Mouse (Mus musculus): Measurements from ENCODE around the gene Rnf185.

Gene Rnf185

DNA sequence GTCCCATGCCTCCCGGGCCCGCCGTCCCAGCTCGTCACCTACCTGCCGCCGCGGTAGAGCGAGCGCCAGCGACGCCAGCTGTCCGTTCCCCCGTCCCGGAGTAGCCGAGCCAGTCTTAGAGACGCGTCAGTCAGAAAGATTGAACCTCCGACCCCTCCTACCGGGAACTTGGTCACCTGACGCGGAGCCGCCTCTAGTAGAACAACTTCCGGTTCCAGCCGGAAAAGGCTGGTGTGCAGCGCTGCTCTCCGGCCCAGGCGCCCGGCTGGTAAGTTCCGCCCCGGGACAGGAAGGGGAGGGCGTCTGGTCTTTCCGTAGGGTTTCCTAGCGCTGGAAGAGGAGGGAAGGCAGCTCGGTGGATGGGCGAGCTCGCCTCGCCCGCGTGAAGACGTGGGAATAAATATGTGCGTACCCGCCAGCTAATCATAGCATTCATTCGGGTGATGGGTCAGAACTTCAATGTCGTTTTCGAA lies at the start of gene Rnf185:
Gene Rnf185 (minus strand): TSS at position 197 of the 473 bp plus-strand sequence.
- peak; percentile 92 for DNase-seq (ENCODE audit: low read depth)

DNA sequence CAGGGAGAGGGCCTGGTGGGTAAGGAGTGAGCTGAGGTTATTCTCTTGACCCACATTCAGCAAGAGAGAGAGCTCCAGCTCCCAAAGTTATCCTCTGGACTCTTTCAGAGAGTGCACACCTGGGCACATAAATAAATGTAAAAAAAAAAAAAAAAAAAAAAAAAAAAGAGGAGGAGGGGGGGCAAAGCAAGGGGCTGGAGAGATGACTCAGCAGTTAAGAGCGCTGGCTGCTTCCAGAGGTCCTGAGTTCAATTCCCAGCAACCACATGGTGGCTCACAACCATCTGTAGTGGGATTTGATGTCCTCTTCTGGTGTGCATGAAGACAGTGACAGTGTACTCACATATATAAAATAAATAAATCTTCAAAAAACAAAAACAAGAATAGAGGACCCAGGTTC lies 45.1 kb upstream of the Rnf185 start:
- no peak for DNase-seq (ENCODE audit: low read depth)

DNA sequence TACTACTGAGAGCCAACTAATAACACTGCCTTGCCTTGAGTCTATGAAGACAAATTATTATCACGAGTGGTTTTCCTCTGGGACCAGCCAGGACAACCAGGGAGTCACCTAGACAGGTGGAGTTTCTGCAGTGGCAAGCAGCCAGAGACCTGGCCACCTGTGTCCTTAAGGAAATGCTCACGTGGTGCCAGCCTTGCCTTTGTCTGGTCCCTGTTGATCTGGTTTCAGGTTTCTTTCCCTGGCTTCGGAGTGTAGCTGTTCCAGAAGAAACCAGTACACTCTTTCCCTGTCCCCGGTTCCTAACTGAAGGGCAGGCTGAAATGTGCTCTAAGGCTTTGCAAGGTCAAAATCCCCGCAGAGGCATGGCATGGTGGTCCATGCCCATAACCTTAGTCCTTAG lies 44.6 kb upstream of the Rnf185 start:
- no peak for DNase-seq (ENCODE audit: low read depth)

DNA sequence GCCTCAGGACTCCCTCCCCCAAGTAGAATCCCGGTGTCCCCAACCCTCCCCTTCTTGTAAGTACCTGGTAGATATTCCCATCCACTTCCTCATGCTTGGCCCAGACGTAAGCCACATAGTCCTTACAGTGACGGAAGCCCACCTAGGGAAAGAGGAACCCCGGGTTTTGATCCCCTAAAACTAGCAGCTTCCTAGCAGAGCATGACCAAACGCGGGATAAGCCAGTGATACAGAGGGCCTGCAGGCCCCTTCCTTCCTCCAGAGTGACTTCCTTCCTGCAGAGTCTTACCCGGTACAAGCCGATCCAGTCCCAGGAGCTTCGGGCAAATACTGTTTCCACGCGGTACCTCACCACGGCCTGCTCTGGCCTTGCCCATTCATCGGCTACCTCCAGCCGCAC lies 43.3 kb upstream of the Rnf185 start:
- no peak for DNase-seq (ENCODE audit: low read depth)

DNA sequence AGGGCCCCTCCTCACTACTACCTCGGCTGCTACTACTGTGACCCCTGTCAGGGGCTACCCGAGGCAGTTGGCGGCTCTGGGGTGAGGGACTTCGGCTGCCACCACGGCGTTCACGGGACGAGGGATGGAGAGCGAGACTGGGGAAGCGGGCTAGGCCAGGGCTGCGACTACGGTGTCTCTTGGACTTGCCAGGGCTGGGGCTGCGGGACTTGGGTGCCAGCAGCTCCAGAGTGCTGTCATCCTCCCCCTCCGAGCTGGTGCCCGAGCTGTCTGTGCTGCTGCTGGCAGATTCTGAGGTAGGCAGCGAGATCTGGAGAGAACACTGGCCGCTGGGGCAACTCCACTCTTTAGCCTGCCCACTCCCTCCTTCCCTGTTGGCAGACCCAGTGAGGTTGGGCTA lies 42.7 kb upstream of the Rnf185 start:
- DNase-seq (ENCODE audit: low read depth) = no peak

DNA sequence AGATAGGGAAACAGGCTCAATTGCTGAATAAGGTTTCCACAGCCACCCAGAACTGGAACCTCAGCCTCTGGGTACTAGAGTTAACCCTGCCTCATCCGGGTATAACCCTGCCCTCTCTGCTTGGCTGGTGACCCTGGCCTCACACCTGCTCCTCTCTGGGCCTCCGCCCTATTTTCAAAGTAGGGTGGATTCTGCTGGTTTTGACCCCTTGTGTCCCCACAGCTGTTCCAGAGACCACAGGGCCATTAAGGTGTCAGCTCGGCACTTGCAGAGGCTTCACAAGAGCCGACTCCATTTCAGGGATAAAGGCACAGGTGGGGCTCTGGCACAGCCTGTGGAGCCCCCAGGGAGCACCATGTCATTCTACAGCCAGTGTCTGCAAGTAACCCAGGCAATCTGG lies 40.6 kb upstream of the Rnf185 start:
- no peak for DNase-seq (ENCODE audit: low read depth)

DNA sequence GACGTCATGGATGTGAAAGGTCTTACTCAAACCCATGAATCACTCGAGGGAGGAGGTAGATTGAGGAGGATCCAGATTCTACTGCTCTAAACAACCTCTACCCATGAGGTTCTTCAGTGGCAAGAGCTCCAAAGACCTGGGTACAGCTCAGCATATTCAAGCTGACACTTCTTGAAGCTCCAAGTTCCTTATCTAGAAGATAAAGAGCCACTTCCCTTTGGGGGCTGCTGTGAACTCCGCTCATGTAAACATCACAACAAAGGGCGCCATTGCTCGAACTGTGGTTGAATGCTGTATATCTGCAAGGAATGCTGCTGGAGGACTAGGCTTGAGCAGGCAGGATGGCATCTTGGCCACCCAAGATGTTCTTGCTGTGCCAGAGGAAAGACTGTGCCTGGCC lies 36.9 kb upstream of the Rnf185 start:
- DNase-seq (ENCODE audit: low read depth) = no peak

DNA sequence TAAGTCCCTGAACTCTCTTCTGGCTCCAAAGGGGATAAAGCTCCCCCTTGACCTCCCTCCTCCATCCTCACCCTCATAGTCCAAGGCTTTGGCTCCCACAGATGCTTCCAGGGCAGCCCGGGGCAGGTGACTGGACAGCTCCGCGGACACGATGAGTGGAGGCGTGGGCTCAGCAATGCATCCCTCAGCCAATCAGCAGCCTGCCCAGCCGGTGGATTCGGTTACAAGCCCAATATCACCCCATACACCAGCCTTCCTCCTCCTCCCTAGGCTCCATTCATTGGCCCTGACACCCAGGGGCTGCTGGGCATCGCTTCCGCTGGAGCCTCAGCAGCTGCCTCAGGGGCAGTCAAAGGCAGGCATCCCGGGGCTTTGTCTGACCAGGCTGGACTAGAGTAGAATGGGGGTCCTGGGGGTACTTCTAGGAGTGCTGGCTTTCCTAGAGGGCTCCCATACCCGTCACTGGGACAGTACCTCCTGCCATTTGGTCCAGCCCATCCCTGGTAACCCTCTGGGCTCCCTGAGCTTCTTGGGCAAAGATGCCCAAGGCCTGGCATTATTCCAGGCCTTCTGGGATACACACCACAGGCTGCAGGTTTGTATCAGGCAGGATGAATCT lies 35.9 kb upstream of the Rnf185 start, which contains the start of gene Pla2g3:
Gene Pla2g3 (plus strand): TSS at position 333 of the 619 bp plus-strand sequence.
- DNase-seq (ENCODE audit: low read depth) = no peak

DNA sequence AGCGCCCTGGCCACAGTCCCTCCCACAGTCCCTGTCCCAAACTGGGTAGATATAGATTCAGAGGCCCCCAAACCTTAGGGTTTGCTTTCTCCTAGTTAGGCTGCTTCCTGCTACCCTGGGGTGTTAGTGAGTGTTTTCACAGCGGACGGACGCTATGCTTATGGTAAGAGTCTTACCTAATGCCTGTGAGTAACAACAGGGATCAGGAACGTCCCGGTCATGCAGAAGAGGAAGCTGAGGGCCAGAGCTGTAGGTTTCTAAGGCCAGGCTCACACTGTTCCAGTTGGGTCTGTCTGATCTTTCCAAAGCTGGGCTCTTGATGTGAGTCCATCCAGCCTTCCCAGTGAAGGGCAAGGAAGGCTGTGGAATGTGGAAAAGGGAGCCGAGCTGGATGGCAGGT lies 34.2 kb upstream of the Rnf185 start:
- DNase-seq (ENCODE audit: low read depth) = no peak

DNA sequence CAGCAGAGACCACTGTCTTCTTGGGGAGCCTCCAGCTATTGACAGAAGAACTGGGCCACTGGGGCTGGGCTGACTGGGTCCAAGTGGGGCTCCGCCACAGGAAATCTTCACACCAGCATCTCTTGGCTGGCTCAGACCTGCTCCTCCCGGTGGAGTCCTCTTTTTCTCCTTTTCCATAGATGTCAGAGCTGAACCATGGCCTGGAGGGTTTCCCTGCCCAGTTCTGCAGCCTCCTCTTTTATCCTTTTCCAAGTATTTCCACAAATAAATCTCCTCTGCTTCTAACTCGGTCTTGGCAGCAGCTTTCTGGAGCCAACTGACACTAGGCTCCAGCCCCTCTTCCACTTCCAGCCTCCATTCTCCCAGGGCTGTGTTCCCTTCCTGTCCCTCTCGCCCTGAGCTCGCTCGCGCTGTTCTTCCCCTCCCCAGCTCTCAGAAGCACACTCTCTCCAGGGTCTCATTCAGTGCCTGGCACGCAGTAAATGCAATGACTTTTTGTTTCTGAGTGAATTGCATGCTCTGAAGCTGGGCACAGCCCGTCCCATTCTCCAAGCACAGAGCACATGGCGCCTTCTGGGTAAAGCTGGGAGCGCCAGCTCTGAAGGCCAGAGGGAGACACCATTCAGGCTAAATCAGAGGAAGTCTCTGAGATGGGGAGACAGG lies 31.9 kb upstream of the Rnf185 start:
- DNase-seq (ENCODE audit: low read depth) = no peak

DNA sequence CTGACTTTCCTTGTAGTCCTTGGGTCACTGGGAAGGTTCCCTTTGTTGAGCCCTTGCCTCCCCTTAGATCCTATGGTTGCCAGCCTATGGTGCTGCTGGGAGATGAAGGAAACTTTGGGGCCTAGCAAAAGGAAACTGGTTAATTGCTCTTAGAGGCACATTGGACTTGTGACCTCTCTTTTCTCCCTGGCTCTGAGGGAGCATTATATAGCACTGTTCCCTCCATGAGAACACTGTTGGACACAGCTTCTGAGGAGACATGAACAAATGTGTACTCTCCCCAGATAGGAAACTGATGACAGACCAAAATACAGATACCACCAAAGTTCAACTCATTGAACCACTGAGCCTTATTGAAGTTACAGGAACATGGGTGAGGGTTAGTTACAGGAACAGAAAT lies 23.3 kb upstream of the Rnf185 start:
- no peak for DNase-seq (ENCODE audit: low read depth)

DNA sequence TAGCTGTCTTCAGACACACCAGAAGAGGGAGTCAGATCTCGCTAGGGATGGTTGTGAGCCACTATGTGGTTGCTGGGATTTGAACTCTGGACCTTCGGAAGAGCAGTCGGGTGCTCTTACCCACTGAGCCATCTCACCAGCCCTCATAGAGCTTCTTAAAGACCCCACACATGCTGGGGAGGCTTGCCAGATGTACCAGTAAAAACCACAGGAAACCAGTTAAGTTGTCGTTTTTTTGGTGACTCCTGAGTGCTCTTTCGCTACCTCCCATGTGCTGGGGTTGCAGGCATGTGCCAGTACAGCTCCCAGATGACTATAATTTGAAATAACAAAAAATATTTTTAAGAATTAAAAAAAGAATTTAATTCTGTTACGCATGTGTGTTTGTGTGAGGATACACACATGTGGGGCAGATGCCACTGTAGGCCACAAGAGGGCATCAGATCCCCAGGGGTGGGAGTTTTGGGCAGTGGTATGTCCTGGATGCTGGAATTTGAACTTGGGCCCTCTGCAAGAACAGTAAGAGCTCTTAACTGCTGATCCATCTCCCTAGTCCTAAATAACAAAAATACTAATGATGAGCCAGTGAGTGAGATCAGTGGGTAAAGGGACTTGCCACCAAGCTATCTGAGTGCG lies 22.4 kb upstream of the Rnf185 start:
- no peak for DNase-seq (ENCODE audit: low read depth)

DNA sequence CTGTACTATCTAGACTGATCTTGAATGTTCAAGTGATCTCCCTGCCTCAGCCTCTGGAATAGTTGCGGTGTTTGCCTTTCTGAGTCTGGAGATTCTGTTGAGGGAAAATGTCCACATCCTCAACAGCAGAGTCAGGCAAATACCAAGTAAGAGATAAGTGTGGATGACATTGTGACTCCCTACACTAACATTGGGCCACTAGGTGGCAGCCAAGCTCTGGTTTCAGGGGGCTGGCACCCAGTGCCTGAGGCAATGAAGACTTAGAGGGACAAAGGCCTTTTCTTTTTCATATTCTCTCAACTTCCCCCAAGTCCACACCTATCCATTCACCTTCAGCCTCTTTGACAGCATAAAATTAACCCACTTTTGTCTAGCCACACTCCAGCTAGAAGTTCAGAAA lies 20.3 kb upstream of the Rnf185 start:
- peak; percentile 82 for DNase-seq (ENCODE audit: low read depth)

DNA sequence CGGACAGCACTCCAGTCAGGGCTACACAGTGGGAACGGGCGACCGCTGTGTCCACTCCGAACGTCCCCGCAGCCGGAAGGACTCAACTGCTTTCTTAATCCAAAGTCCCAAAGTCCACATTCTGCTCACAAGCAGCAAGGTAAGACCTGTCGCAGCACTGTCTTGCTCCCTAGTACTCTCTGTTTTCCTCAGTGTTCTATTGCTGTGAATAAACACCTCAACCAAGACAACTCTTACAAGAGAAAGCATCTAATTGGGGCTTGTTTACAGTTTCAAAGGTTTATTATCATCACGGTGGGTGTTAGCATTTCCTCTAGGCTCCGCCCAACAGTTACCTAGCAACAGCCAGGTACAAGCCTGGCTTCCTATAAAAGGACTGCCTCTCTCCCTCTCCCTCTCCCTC lies 19.3 kb upstream of the Rnf185 start:
- no peak for DNase-seq (ENCODE audit: low read depth)

DNA sequence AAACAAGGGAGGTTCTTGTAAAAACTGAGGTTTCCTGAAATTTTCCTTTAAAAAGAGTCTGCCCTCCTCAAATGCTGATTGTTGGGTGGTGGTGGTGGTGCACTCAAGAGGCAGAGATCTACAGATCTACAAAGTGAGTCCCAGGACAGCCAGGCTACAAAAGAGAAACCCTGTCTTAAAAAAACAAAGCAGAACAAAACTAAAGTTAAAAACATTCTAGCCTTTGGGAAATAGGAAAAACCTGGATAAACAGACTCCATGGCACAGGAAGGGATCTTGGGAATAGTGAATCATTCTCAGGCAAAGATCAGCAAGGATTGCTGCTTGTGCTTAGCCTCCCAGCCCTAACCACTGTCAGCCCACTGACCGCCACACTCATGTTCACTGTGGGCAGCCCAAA lies 10.7 kb upstream of the Rnf185 start:
- no peak for DNase-seq (ENCODE audit: low read depth)

DNA sequence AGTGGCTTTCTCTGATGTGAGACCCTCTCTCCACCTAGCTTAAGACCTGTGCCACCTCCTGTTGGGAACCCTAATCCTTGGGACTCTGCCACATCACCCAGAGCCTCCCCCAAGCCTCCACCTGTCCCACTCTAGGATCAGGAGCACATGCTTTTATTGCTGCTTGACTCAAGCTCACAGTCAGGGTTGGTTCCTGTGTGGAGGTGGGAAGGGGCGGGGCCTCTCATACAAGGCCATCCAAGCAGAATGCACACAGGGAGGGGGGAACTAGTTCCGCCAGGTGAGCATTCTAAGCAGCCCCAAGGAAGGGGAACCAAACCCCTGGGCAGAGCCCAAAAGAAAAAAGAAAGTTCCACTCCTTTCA lies 6.9 kb upstream of the Rnf185 start:
- no peak for DNase-seq (ENCODE audit: low read depth)

DNA sequence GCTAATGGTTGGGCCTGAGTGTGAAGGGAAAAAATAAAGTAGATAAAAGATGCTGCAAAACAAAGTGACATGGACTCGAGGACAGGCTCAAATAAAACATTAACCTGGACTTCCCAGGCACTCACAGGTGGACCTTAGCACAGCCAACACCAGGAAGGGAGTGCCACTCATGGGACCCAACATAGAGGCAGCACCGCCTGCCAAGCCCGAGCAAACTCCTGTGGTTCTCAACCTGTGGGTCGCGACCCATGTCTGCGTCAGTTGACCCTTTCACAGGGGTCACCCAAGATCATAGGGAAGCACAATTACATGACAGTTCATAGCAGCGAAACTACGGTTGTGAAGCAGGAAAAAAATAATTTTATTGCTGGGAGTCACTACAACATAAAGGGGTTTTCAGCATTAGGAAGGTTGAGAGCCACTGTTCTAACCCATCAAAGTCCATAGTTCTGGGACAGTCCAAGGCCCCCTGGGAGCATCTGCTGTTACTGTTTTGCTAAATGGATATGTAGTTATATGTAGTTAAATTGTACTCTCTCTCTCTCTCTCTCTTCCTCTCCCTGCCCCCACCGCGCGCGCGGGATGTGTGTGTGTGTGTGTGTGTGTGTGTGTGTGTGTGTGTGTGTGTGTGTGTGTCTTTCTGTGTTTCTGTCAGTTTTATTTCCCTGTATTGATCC lies 6.4 kb upstream of the Rnf185 start:
- no peak for DNase-seq (ENCODE audit: low read depth)

DNA sequence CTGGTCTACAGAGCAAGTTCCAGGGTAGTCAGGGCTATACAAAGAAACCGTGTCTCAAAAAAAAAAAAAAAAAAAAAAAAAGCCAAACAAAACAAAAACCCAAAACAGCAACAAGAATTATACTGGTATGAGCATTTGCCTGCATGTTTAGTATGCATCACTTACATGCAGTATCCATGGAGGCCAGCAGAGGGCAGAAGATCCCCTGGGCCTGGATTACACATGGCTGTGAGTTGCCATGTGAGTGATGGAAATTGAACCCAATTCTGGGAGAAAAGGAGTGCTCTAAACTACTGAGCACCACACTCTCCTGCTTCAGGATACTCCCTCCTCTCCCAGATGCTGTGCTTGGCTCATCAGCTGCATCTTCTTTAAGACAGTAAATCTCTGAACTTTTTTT lies 4.2 kb upstream of the Rnf185 start:
- DNase-seq (ENCODE audit: low read depth) = peak; percentile 57

DNA sequence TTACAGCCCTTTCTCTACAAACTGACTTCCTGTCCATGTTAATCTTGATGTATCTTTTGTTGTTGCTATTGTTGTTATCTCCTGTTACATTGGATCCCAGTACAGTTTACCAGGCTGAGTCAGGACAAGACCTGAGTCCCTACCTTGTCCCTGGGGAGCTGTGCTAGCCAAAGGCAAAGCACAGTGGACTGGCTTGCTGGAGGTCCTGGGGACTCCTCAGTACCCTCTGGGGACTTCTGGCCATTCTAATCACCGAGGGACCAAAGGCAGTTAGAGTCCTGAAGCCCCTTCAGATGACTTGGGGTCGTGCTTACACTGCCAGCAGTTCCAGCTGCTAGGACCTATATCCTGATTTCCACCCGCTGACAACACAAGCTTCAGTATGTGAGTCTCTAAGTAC lies 2.3 kb upstream of the Rnf185 start:
- no peak for DNase-seq (ENCODE audit: low read depth)

DNA sequence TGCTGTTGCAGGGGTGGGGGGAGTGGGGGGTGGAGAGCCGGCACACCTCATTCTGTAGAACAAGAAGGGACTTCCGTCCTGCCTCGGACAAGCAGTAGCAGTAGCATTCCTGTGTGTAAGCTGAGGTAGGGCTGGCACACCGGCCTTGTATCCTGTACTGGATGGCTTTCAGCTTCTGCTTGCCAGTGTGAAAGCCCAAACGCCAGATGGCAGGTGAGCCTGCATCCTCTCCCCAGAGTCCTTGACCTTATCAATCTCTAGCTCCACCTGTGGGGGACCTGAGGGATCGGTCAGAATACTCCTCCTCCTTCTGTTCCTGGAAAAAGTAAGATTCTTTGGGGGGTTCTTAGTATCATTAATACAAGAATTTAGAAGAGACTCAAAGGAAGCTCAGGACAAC lies 1.3 kb upstream of the Rnf185 start:
- DNase-seq (ENCODE audit: low read depth) = no peak

DNA sequence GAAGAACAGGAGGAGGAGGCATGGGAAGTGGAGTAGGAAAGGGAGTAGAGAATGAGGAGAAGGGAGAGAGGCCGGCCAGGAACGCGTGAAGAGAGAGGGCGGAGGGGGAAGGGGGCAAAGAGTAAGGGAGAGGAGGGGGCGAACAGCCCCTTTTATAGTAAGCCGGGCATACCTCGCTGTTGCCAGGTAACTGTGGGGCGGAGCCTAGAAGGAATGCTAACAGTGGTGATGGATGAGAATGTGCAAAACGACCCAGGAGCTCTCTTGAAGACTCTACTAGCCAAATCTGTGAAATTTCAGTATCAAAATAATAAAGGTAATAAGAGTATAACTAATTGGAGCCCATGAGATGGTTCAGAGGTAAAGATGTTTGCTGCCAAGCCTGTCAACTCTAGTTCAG lies 606 bp upstream of the Rnf185 start:
- no peak for DNase-seq (ENCODE audit: low read depth)

DNA sequence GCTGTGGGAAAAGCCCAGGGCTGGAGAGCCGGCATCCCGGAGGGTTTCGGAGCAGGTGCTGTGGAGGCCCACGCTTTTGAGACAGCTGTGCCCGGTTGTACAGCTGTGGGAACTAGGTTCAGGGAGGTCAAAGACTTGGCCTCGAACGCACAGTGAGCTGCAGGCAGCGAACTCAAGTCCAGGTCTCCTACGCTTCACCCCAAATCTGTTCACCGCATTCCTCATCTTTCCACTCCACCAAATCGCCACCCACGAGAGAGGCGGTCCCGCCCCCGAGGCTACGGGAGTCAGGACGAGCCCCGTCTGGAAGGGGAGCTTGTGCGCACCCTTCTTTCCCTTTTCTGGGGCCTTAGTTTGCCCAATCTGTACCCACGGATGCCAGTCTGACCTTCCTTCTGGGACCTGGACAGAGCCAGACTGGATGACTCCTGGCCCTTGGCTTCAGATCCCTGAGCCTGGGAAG lies 431 bp downstream of the Rnf185 start:
- DNase-seq (ENCODE audit: low read depth) = no peak

DNA sequence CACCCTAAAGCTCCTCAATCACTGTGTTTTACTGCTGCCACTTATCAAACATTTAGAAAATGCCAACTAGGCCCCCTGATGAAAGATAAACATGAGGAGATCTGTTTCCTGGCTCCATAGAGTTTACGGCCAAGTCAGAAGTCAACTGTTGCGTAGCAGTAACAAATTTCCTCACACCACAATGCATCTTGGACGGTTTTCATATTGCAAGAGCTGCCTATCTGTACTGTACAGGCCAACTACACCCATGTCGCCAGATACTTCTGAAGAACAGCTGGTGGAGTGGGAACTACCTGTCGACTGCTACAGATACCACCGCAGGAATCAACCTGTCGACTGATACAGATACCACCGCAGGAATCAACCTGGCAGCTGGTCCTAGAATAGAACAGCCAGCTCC lies 7.3 kb downstream of the Rnf185 start:
- DNase-seq (ENCODE audit: low read depth) = no peak

Data from c-Kit-positive CD71-negative TER-119-negative erythroid progenitor cells, embryonic 14.5 days (primary cell).